Comparison of ENCODE assay signal across 16 mouse cellular contexts in genomic region chr9:15919373-15920005, GRCm38 (mm10). TPM values are rescaled to one million over a fixed set of nuclear protein-coding genes. Genes with fewer than 3 reads are reported as not detected.
A peak's percentile ranks its signal among the peaks of the same experiment; 100 is the strongest.
DNase-seq lines count a peak whose midpoint lies in the region; ATAC-seq lines count a peak whose summit lies in the region.
"Had no signal": no experiment of that assay in that cellular context is flagged by ENCODE, and none has a peak within 500 bp of the region (broad histone marks: within the 10 kb centered on the region; RNA-seq: fewer than 3 reads in every experiment).

No protein-coding gene starts in this region.

- H3K36me3 ChIP-seq in hindbrain, embryonic 11.5 days (ENCODE audit: control insufficient read depth, insufficient read depth, low read length), result no peaks in the 10 kb centered on the region
- H3K36me3 ChIP-seq in hindbrain, embryonic 10.5 days, result peaks cover 42% of the 10 kb centered on the region
- H3K36me3 ChIP-seq in neural tube, embryonic 11.5 days (ENCODE audit: control insufficient read depth, insufficient read depth, low read length), result 0 out of 2 replicates have a peak, but pooled peaks cover 2% of the 10 kb centered on the region
- H3K36me3 ChIP-seq: embryonic facial prominence, embryonic 15.5 days; intestine, embryonic 15.5 days had no signal

- H3K9ac ChIP-seq in hindbrain, embryonic 11.5 days (ENCODE audit: low read depth, low read length), result no peak overlapping the region
- H3K9ac ChIP-seq in neural tube, embryonic 11.5 days (ENCODE audit: low read length), result no peak overlapping the region
- H3K9ac ChIP-seq: embryonic facial prominence, embryonic 15.5 days; intestine, embryonic 15.5 days had no signal

- intact Hi-C loops in left cerebral cortex, postnatal 4 days (cut with DNase I), result no loop called here

- no peaks in the 10 kb centered on the region for H3K27me3 ChIP-seq in hindbrain, embryonic 11.5 days (ENCODE audit: control insufficient read depth, insufficient read depth, low read length)
- no peaks in the 10 kb centered on the region for H3K27me3 ChIP-seq in hindbrain, embryonic 10.5 days (ENCODE audit: insufficient read depth, poor library complexity, severe bottlenecking)
- no peaks in the 10 kb centered on the region for H3K27me3 ChIP-seq in neural tube, embryonic 11.5 days (ENCODE audit: control insufficient read depth, insufficient read depth, low read length)
- H3K27me3 ChIP-seq: embryonic facial prominence, embryonic 15.5 days; intestine, embryonic 15.5 days had no signal

- H3K27ac ChIP-seq in hindbrain, embryonic 11.5 days (ENCODE audit: low read depth, low read length), result no peak overlapping the region
- no peak overlapping the region for H3K27ac ChIP-seq in hindbrain, embryonic 10.5 days
- no peak overlapping the region for H3K27ac ChIP-seq in neural tube, embryonic 11.5 days (ENCODE audit: low read depth, low read length)
- H3K27ac ChIP-seq: embryonic facial prominence, embryonic 15.5 days; intestine, embryonic 15.5 days had no signal

- ATAC-seq in hindbrain, embryonic 11.5 days (ENCODE audit: low FRiP score), result peak; percentile 61; the same call in 1 of the 2 replicates
- peak; percentile 48 for ATAC-seq in neural tube, embryonic 11.5 days (ENCODE audit: insufficient read depth, low FRiP score, low TSS enrichment)
- ATAC-seq: intestine, embryonic 15.5 days had no signal

- no peak overlapping the region for H3K4me3 ChIP-seq in hindbrain, embryonic 11.5 days (ENCODE audit: low read depth, low read length)
- no peak overlapping the region for H3K4me3 ChIP-seq in hindbrain, embryonic 10.5 days
- no peak overlapping the region for H3K4me3 ChIP-seq in neural tube, embryonic 11.5 days (ENCODE audit: low read depth, low read length)
- H3K4me3 ChIP-seq: embryonic facial prominence, embryonic 15.5 days; intestine, embryonic 15.5 days had no signal

- DNase-seq in adrenal gland, adult 2 months, result peak; percentile 9
- no peak for DNase-seq in adrenal gland, adult 8-10 months
- DNase-seq in hindbrain, embryonic 11.5 days (ENCODE audit: low spot score), result peak; percentile 11
- no peak for DNase-seq in hindbrain, embryonic 10.5 days (ENCODE audit: low spot score)
- no peak for DNase-seq in neural tube, embryonic 11.5 days (ENCODE audit: low spot score)
- no peak for DNase-seq in neural tube, embryonic 10.5 days (ENCODE audit: extremely low spot score, low spot score)
- no peak for DNase-seq in left cerebral cortex, postnatal 4 days
- no peak for DNase-seq in urinary bladder, postnatal 4 days (ENCODE audit: low spot score in 2 of 2)
- DNase-seq: lung, postnatal 36 days; thymus, postnatal 4 days had no signal

- no peak overlapping the region for H3K4me2 ChIP-seq in hindbrain, embryonic 11.5 days (replicated peaks; ENCODE audit: low read depth, low read length)
- H3K4me2 ChIP-seq in neural tube, embryonic 11.5 days (ENCODE audit: low read depth), result no peak overlapping the region
- H3K4me2 ChIP-seq: embryonic facial prominence, embryonic 15.5 days; intestine, embryonic 15.5 days had no signal

- WGBS in hindbrain, embryonic 11.5 days, result 66% methylated on average over 5 of the region's 5 CpGs
- 67% methylated on average over 5 of the region's 5 CpGs for WGBS in hindbrain, embryonic 10.5 days
- WGBS in neural tube, embryonic 11.5 days, result 59% methylated on average over 5 of the region's 5 CpGs

- H3K4me1 ChIP-seq in hindbrain, embryonic 11.5 days (replicated peaks; ENCODE audit: control insufficient read depth, insufficient read depth, low read length), result no peaks in the 10 kb centered on the region
- no peaks in the 10 kb centered on the region for H3K4me1 ChIP-seq in hindbrain, embryonic 10.5 days (replicated peaks)
- H3K4me1 ChIP-seq in neural tube, embryonic 11.5 days (ENCODE audit: control insufficient read depth, insufficient read depth, low read length), result no peaks in the 10 kb centered on the region
- H3K4me1 ChIP-seq: embryonic facial prominence, embryonic 15.5 days; intestine, embryonic 15.5 days had no signal

- no peaks in the 10 kb centered on the region for H3K9me3 ChIP-seq in hindbrain, embryonic 11.5 days (ENCODE audit: control insufficient read depth, low read length)
- H3K9me3 ChIP-seq in hindbrain, embryonic 10.5 days, result no peaks in the 10 kb centered on the region
- no peaks in the 10 kb centered on the region for H3K9me3 ChIP-seq in neural tube, embryonic 11.5 days (ENCODE audit: control insufficient read depth, low read length)
- H3K9me3 ChIP-seq: embryonic facial prominence, embryonic 15.5 days; intestine, embryonic 15.5 days had no signal

RNA-seq across cellular contexts. Expression of gene Mtnr1b, which starts 45.1 kb away (rescaled TPM):
- total RNA-seq in adrenal gland, adult 2 months (2021), result not detected
- not detected in 2 replicates for polyA plus RNA-seq in adrenal gland, adult 2 months (2012; rRNA removed)
- not detected for total RNA-seq in adrenal gland, adult 8-10 months (2022)
- polyA plus RNA-seq in hindbrain, embryonic 11.5 days (2014; fragmentation: Nextera tagmentation; extraction: Ambion mirVana), result not detected in 2 replicates
- not detected in 2 replicates for polyA plus RNA-seq in hindbrain, embryonic 10.5 days (2016; fragmentation: Nextera tagmentation; extraction: Ambion mirVana)
- polyA plus RNA-seq in neural tube, embryonic 11.5 days (2014; fragmentation: Nextera tagmentation; extraction: Ambion mirVana), result not detected in 2 replicates
- not detected for total RNA-seq in left cerebral cortex, postnatal 4 days (2021)
- total RNA-seq: heart, adult 18-20 months; left cerebral cortex, postnatal 25 days; neutrophil, adult 5-6 weeks had no signal
- polyA plus RNA-seq: embryonic facial prominence, embryonic 15.5 days; intestine, embryonic 15.5 days; spleen, adult 2 months had no signal

Comparison
In these comparisons a context has a peak if more than half of its experiments do, and no peak if none do; other contexts are left out.
1. DNase-seq: peak in adrenal gland, adult 2 months (single experiment) and hindbrain, embryonic 11.5 days (single experiment); none in adrenal gland, adult 8-10 months (single experiment), hindbrain, embryonic 10.5 days (single experiment), neural tube, embryonic 11.5 days (single experiment), neural tube, embryonic 10.5 days (single experiment), left cerebral cortex, postnatal 4 days (single experiment) and urinary bladder, postnatal 4 days (0 of 2).